Mouse (Mus musculus) lung, postnatal 0 days (tissue): ENCODE measurements around the gene 1700037H04Rik. TPM values are rescaled to one million over a fixed set of nuclear protein-coding genes. Genes with fewer than 3 reads are reported as not detected.
A peak's percentile ranks its signal among the peaks of the same experiment; 100 is the strongest.

Source experiments
- ATAC-seq: fragments of 200-750 bp; cut with Nextera tagmentation; 2 replicates; pipeline ENCODE4 v1.8.0; 2017; ENCODE audit warnings: moderate library complexity
- DNase-seq: peaks from one replicate; pipeline ENCODE4 v3.0.0-alpha.2; 2016; ENCODE audit warnings: low spot score
- H3K27ac ChIP-seq: fragments of 300-500 bp; sonication (generic); 2 replicates; pipeline ENCODE4 v1.5.1; 2014; ENCODE audit warnings: antibody characterized with exemption, mild to moderate bottlenecking, low read length, mixed read lengths
- H3K27me3 ChIP-seq: fragments of 300-500 bp; sonication (generic); replicated peaks from 2 replicates; pipeline ENCODE4 v1.6.1; 2014; ENCODE audit warnings: low read length, mixed read lengths; ENCODE audit not compliant: insufficient read depth
- H3K36me3 ChIP-seq: fragments of 300-500 bp; sonication (generic); 2 replicates; pipeline ENCODE4 v1.6.1; 2014; ENCODE audit warnings: low read length, mixed read lengths; ENCODE audit not compliant: insufficient read depth
- H3K4me1 ChIP-seq: fragments of 300-500 bp; sonication (generic); 2 replicates; pipeline ENCODE4 v1.6.1; 2014; ENCODE audit warnings: antibody characterized with exemption, low read depth, low read length, mixed read lengths; ENCODE audit not compliant: insufficient read depth
- H3K4me2 ChIP-seq: fragments of 300-500 bp; sonication (generic); replicated peaks from 2 replicates; pipeline ENCODE4 v1.6.1; 2014; ENCODE audit warnings: low read depth, mild to moderate bottlenecking, low read length, moderate library complexity, mixed read lengths
- H3K4me3 ChIP-seq: fragments of 300-500 bp; sonication (generic); 2 replicates; pipeline ENCODE4 v1.5.1; 2014; ENCODE audit warnings: low read depth, low read length
- H3K9ac ChIP-seq: fragments of 300-500 bp; sonication (generic); replicated peaks from 2 replicates; pipeline ENCODE4 v1.6.1; 2014; ENCODE audit warnings: low read depth, mild to moderate bottlenecking
- H3K9me3 ChIP-seq: fragments of 300-500 bp; sonication (generic); 2 replicates; pipeline ENCODE4 v1.6.1; 2016; ENCODE audit warnings: low read length, mixed read lengths
- CTCF ChIP-seq: IDR thresholded peaks from 2 replicates; pipeline ENCODE4 v1.5.1; 2016; ENCODE audit warnings: antibody characterized with exemption, mild to moderate bottlenecking
- EP300 ChIP-seq: IDR thresholded peaks from 2 replicates; pipeline ENCODE4 v1.6.1; 2016; ENCODE audit warnings: antibody characterized with exemption, mild to moderate bottlenecking, control low read depth
- WGBS: fragments of 180-500 bp; shearing (Covaris S2); extraction: QIAGEN DNeasy Blood & Tissue Kit; methylation state at CpG from one replicate; pipeline ENCODE4 v1.1.7; 2014; 5-methylcytosine and 5-hydroxymethylcytosine counted together
- polyA plus RNA-seq: library from polyadenylated mRNA; unstranded; fragments of >200 nt; fragmentation: Nextera tagmentation; extraction: Ambion mirVana; gene quantifications from 2 replicates; pipeline ENCODE4 v1.2.1, GENCODE M21; 2015

Gene 1700037H04Rik
- polyA plus RNA-seq, 1 experiment from 2014 or later = 28.3 TPM

GRCm38 (mm10) chr2:131204410-131204981, 44.6 kb upstream of the 1700037H04Rik start:
- TF ChIP-seq CTCF (no peak; the same call in 1 of the 2 replicates), EP300 (peak; percentile 93; the same call in 1 of the 2 replicates)
- no peaks in the 10 kb centered on the region for H3K27me3 ChIP-seq
- DNase-seq = peak; percentile 98
- ATAC-seq = peak; percentile 96
- no peaks in the 10 kb centered on the region for H3K36me3 ChIP-seq
- H3K27ac ChIP-seq = peak overlapping the region; percentile 93
- H3K4me1 ChIP-seq = peaks cover 15% of the 10 kb centered on the region; the same call in 1 of the 2 replicates
- H3K4me2 ChIP-seq = peak overlapping the region; percentile 29
- H3K4me3 ChIP-seq = no peak overlapping the region
- 8% methylated on average over 7 of the region's 7 CpGs for WGBS
- no peak overlapping the region for H3K9ac ChIP-seq
- no peaks in the 10 kb centered on the region for H3K9me3 ChIP-seq

- 50% methylated on average over 6 of the region's 6 CpGs for WGBS
- no peak overlapping the region for H3K9ac ChIP-seq
- H3K4me1 ChIP-seq = peaks cover 13% of the 10 kb centered on the region; the same call in 1 of the 2 replicates
- ATAC-seq (peak; percentile 29), DNase-seq (peak; percentile 82)
- H3K9me3 ChIP-seq = no peaks in the 10 kb centered on the region
- H3K4me2 ChIP-seq = no peak overlapping the region
- TF ChIP-seq EP300 = no peak; the same call in 1 of the 2 replicates
- TF ChIP-seq CTCF = no peak
- no peaks in the 10 kb centered on the region for H3K36me3 ChIP-seq
- H3K27ac ChIP-seq = peak overlapping the region; percentile 93
- no peaks in the 10 kb centered on the region for H3K27me3 ChIP-seq
- no peak overlapping the region for H3K4me3 ChIP-seq
These were observed 44.0 kb upstream of the 1700037H04Rik start for GRCm38 (mm10) chr2:131203816-131204409.

- no peak for ATAC-seq
- H3K27me3 ChIP-seq = no peaks in the 10 kb centered on the region
These were observed 41.4 kb upstream of the 1700037H04Rik start for GRCm38 (mm10) chr2:131201262-131201661.

DNA sequence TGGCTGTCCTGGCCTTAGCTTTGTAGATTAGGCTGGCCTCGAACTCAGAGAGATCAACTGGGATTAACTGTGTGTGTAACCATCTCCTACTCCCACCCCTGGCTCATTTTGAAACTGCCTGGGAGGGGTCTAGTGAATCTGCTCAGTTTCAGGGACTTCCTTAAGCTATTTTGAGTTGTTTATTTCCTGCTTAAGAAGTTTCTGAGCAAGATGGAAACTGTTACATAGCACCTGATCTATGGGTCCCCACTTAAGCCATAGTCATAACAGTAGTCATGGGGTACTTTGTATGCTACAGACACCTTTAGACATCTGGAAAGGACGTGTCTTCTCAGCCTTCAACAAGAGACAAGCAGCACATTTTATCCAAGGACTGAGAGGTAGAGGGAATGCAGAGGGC, 40.8 kb upstream of the 1700037H04Rik start:
- H3K9ac ChIP-seq = no peak overlapping the region
- no peak for DNase-seq
- no peaks in the 10 kb centered on the region for H3K27me3 ChIP-seq
- no peak overlapping the region for H3K27ac ChIP-seq
- H3K4me3 ChIP-seq = no peak overlapping the region
- TF ChIP-seq EP300 (no peak), CTCF (no peak)
- H3K9me3 ChIP-seq = no peaks in the 10 kb centered on the region
- WGBS = 74% methylated on average over 2 of the region's 2 CpGs
- H3K4me1 ChIP-seq = peaks cover 12% of the 10 kb centered on the region; the same call in 1 of the 2 replicates
- no peak for ATAC-seq
- no peak overlapping the region for H3K4me2 ChIP-seq
- no peaks in the 10 kb centered on the region for H3K36me3 ChIP-seq

More at GRCm38 (mm10) chr2:131201262-131201661, 41.4 kb upstream of the 1700037H04Rik start:
- 90% methylated on average over 3 of the region's 3 CpGs for WGBS
- Histone ChIP-seq H3K4me3 (no peak overlapping the region), H3K9me3 (no peaks in the 10 kb centered on the region), H3K27ac (no peak overlapping the region), H3K9ac (no peak overlapping the region), H3K4me1 (peaks cover 13% of the 10 kb centered on the region; the same call in 1 of the 2 replicates), H3K36me3 (no peaks in the 10 kb centered on the region), H3K4me2 (no peak overlapping the region)
- TF ChIP-seq CTCF (no peak), EP300 (no peak)
- DNase-seq = no peak

- Histone ChIP-seq H3K27me3 (no peaks in the 10 kb centered on the region), H3K36me3 (peaks cover 5% of the 10 kb centered on the region; the same call in 1 of the 2 replicates), H3K4me1 (no peaks in the 10 kb centered on the region), H3K27ac (peak overlapping the region; percentile 72), H3K4me3 (no peak overlapping the region), H3K4me2 (peak overlapping the region; percentile 18; the same call in 1 of the 2 replicates), H3K9ac (no peak overlapping the region), H3K9me3 (no peaks in the 10 kb centered on the region)
- peak; percentile 99 for ATAC-seq
- DNase-seq = peak; percentile 96
- TF ChIP-seq EP300 (peak; percentile 96), CTCF (no peak)
- WGBS = 61% methylated on average over 16 of the region's 16 CpGs
These were observed 36.9 kb upstream of the 1700037H04Rik start for GRCm38 (mm10) chr2:131196606-131197316.

GRCm38 (mm10) chr2:131191005-131191390, 31.1 kb upstream of the 1700037H04Rik start:
- Histone ChIP-seq H3K36me3 (peaks cover 8% of the 10 kb centered on the region; the same call in 1 of the 2 replicates), H3K27me3 (no peaks in the 10 kb centered on the region), H3K27ac (peak overlapping the region; percentile 76; the same call in 1 of the 2 replicates), H3K9ac (no peak overlapping the region), H3K4me1 (peaks cover 22% of the 10 kb centered on the region), H3K9me3 (no peaks in the 10 kb centered on the region), H3K4me3 (no peak overlapping the region), H3K4me2 (no peak overlapping the region)
- ATAC-seq (no peak), DNase-seq (no peak)
- TF ChIP-seq EP300 = no peak
- TF ChIP-seq CTCF = no peak
- 78% methylated on average over 6 of the region's 7 CpGs for WGBS
